In genomic region chr11:84876020-84876419, GRCm38 (mm10) we compare ENCODE assay signal across 3 mouse cellular contexts. TPM values are rescaled to one million over a fixed set of nuclear protein-coding genes. Genes with fewer than 3 reads are reported as not detected.
DNase-seq lines count a peak whose midpoint lies in the region; ATAC-seq and TF ChIP-seq lines count a peak whose summit lies in the region.
"Not testable (repeated sequence)": the region's sequence is repeated elsewhere in the genome, so short reads cannot be mapped to it uniquely, and the experiment has no call there.

No protein-coding gene starts in this region.

- H3K27ac ChIP-seq in ES-E14 (ENCODE audit: insufficient read depth, low read depth, low read length, poor library complexity, severe bottlenecking); MEL (ENCODE audit: control insufficient read depth, low read depth, low read length); midbrain, embryonic 11.5 days (ENCODE audit: low read depth, low read length): not testable (repeated sequence)

- not testable (repeated sequence) for H3K27me3 ChIP-seq in MEL (ENCODE audit: control insufficient read depth in 1 of 2, insufficient read depth in 2 of 2, low read length in 2 of 2); midbrain, embryonic 11.5 days (ENCODE audit: control insufficient read depth, insufficient read depth, low read length)

- not testable (repeated sequence) for DNase-seq in ES-E14 (ENCODE audit: low read depth, low spot score); MEL (ENCODE audit: low read depth, low spot score)
- DNase-seq in midbrain, embryonic 11.5 days (ENCODE audit: low spot score, missing footprints), result peak; percentile 82

- H3K4me1 ChIP-seq in ES-E14 (ENCODE audit: control insufficient read depth in 2 of 2, insufficient read depth in 2 of 2, low read length in 2 of 2, poor library complexity in 1 of 2); midbrain, embryonic 11.5 days (ENCODE audit: control insufficient read depth, insufficient read depth, low read length): not testable (repeated sequence)
- peaks cover 12 to 13% of the 10 kb centered on the region in 2 experiments for H3K4me1 ChIP-seq in MEL (ENCODE audit: control insufficient read depth in 1 of 2, insufficient read depth in 2 of 2, low read length in 2 of 2)

- not testable (repeated sequence) for H3K4me3 ChIP-seq in ES-E14 (ENCODE audit: insufficient read depth in 1 of 2, low read depth in 1 of 2, low read length in 2 of 2, poor library complexity in 1 of 2, severe bottlenecking in 1 of 2); MEL (ENCODE audit: control insufficient read depth in 1 of 2, insufficient read depth in 1 of 2, low read depth in 2 of 2, low read length in 2 of 2); midbrain, embryonic 11.5 days (ENCODE audit: low read depth, low read length)

- H3K9me3 ChIP-seq in ES-E14 (ENCODE audit: control insufficient read depth, insufficient read depth, low read depth, low read length); MEL (replicated peaks; ENCODE audit: insufficient read depth, low read length); midbrain, embryonic 11.5 days (ENCODE audit: control insufficient read depth, low read length): not testable (repeated sequence)

- ATAC-seq in midbrain, embryonic 11.5 days (ENCODE audit: low FRiP score), result not testable (repeated sequence)

- no CpG with 5 or more reads among the region's 1 CpGs for WGBS in midbrain, embryonic 11.5 days

- TF ChIP-seq POLR2A in MEL (IDR thresholded peaks at IDR 0.05; ENCODE audit: control insufficient read depth in 1 of 2, insufficient read depth in 1 of 2, low read depth in 1 of 2, low read length in 2 of 2, poor library complexity in 1 of 2), result not testable (repeated sequence)

- not testable (repeated sequence) for TF ChIP-seq RAD21 in MEL (IDR thresholded peaks at IDR 0.05; ENCODE audit: low read depth, low read length)

- not testable (repeated sequence) for H3K4me2 ChIP-seq in midbrain, embryonic 11.5 days

- H3K9ac ChIP-seq in ES-E14 (ENCODE audit: insufficient read depth, low read depth, low read length, poor library complexity, severe bottlenecking); MEL (ENCODE audit: control insufficient read depth, low read depth, low read length, poor library complexity, severe bottlenecking); midbrain, embryonic 11.5 days (ENCODE audit: low read length): not testable (repeated sequence)

- H3K79me2 ChIP-seq in MEL (ENCODE audit: control insufficient read depth, insufficient read depth, low read length, poor library complexity), result peaks cover 19% of the 10 kb centered on the region

- in situ Hi-C loops in ES-E14 (cut with MboI; ENCODE audit: low sequenced_read_pairs in 2 of 2, unreplicated experiment in 2 of 2), result not testable (repeated sequence)

- not testable (repeated sequence) for TF ChIP-seq EP300 in MEL (IDR thresholded peaks at IDR 0.05; ENCODE audit: low read depth in 1 of 2, low read length in 2 of 2)

- H3K36me3 ChIP-seq in ES-E14 (ENCODE audit: control insufficient read depth, insufficient read depth, low read length, poor library complexity, severe bottlenecking); midbrain, embryonic 11.5 days (ENCODE audit: control insufficient read depth, insufficient read depth, low read length): not testable (repeated sequence)
- H3K36me3 ChIP-seq in MEL (ENCODE audit: control insufficient read depth in 1 of 2, insufficient read depth in 2 of 2, low read length in 2 of 2), result peaks cover 0 to 22% of the 10 kb centered on the region in 2 experiments; a peak in 2 of 4 replicates

- TF ChIP-seq CTCF in MEL (IDR thresholded peaks at IDR 0.05 in 2 of 3, conservative IDR thresholded peaks at IDR 0.05 in 1 of 3; ENCODE audit: control insufficient read depth in 1 of 3, insufficient read depth in 1 of 3, low read depth in 2 of 3, low read length in 3 of 3, poor library complexity in 1 of 3, severe bottlenecking in 1 of 3), result not testable (repeated sequence)

TF ChIP-seq in ES-E14, 5 proteins besides CTCF, POLR2A, EP300 and RAD21:
- TF ChIP-seq ZNF384 (IDR thresholded peaks at IDR 0.05; ENCODE audit: low read depth, low read length), result 0 out of 2 replicates have a peak, but pooled peaks have one; percentile 28

TF ChIP-seq in MEL, 35 proteins besides CTCF, POLR2A, EP300 and RAD21:
- TF ChIP-seq ZNF384 (IDR thresholded peaks at IDR 0.05; ENCODE audit: low read depth, low read length), result peak; percentile 51; the same call in 1 of the 2 replicates

RNA-seq across cellular contexts. Expression of gene Myo19, which starts 3.9 kb away (rescaled TPM):
- total RNA-seq in ES-E14 (2012; rRNA removed) (16.2 and 20.2 TPM in 2 replicates), MEL (2012; rRNA removed) (11.5 and 14.9 TPM in 2 replicates)
- polyA plus RNA-seq in MEL (2012; ENCODE audit: insufficient read depth in 1 of 2, insufficient read length in 2 of 2, low read depth in 1 of 2, low replicate concordance in 2 of 2, missing spikeins in 1 of 2), result 10 to 100 TPM in 1 of 2 experiments, not detected in 1; 27.1 TPM
- polyA plus RNA-seq in midbrain, embryonic 11.5 days (2014; fragmentation: Nextera tagmentation; extraction: Ambion mirVana), result 7.5 and 7.7 TPM in 2 replicates

RNA-seq across cellular contexts. Expression of gene Pigw, which starts 4.1 kb away (rescaled TPM):
- total RNA-seq in ES-E14 (2012; rRNA removed) (7.2 and 7.7 TPM in 2 replicates), MEL (2012; rRNA removed) (2.5 and 2.7 TPM in 2 replicates)
- polyA plus RNA-seq in MEL (2012; ENCODE audit: insufficient read depth in 1 of 2, insufficient read length in 2 of 2, low read depth in 1 of 2, low replicate concordance in 2 of 2, missing spikeins in 1 of 2), result 1 to 10 TPM in 1 of 2 experiments, not detected in 1; 3.5 TPM
- polyA plus RNA-seq in midbrain, embryonic 11.5 days (2014; fragmentation: Nextera tagmentation; extraction: Ambion mirVana), result 3.1 and 3.9 TPM in 2 replicates

RNA-seq across cellular contexts. Expression of gene Ggnbp2, which starts 5.4 kb away (rescaled TPM):
- 38.6 and 59.1 TPM in 2 replicates for total RNA-seq in ES-E14 (2012; rRNA removed)
- total RNA-seq in MEL (2012; rRNA removed), result 55.4 and 65.2 TPM in 2 replicates
- 10 to 100 TPM; 83.0 to 89.6 TPM for polyA plus RNA-seq in MEL (2012; ENCODE audit: insufficient read depth in 1 of 2, insufficient read length in 2 of 2, low read depth in 1 of 2, low replicate concordance in 2 of 2, missing spikeins in 1 of 2)
- polyA plus RNA-seq in midbrain, embryonic 11.5 days (2014; fragmentation: Nextera tagmentation; extraction: Ambion mirVana), result 71.0 and 75.4 TPM in 2 replicates

RNA-seq across cellular contexts. Expression of gene Znhit3, which starts 40.1 kb away (rescaled TPM):
- total RNA-seq in ES-E14 (2012; rRNA removed) (57.4 and 80.4 TPM in 2 replicates), MEL (2012; rRNA removed) (67.7 and 76.1 TPM in 2 replicates)
- 10 to 100 TPM in 1 of 2 experiments, not detected in 1; 49.6 TPM for polyA plus RNA-seq in MEL (2012; ENCODE audit: insufficient read depth in 1 of 2, insufficient read length in 2 of 2, low read depth in 1 of 2, low replicate concordance in 2 of 2, missing spikeins in 1 of 2)
- polyA plus RNA-seq in midbrain, embryonic 11.5 days (2014; fragmentation: Nextera tagmentation; extraction: Ambion mirVana), result 69.4 and 72.4 TPM in 2 replicates

RNA-seq across cellular contexts. Expression of gene Dhrs11, which starts 47.2 kb away (rescaled TPM):
- 5.2 and 6.2 TPM in 2 replicates for total RNA-seq in ES-E14 (2012; rRNA removed)
- 29.4 and 36.6 TPM in 2 replicates for total RNA-seq in MEL (2012; rRNA removed)
- 10 to 100 TPM in 1 of 2 experiments, not detected in 1; 37.7 TPM for polyA plus RNA-seq in MEL (2012; ENCODE audit: insufficient read depth in 1 of 2, insufficient read length in 2 of 2, low read depth in 1 of 2, low replicate concordance in 2 of 2, missing spikeins in 1 of 2)
- 12.2 and 12.6 TPM in 2 replicates for polyA plus RNA-seq in midbrain, embryonic 11.5 days (2014; fragmentation: Nextera tagmentation; extraction: Ambion mirVana)
